Mouse (Mus musculus) forebrain, embryonic 12.5 days (tissue): Measurements from ENCODE around the gene Gnb3. TPM values are rescaled to one million over a fixed set of nuclear protein-coding genes. Genes with fewer than 3 reads are reported as not detected.

Experiments
- ATAC-seq: fragments of 200-750 bp; cut with Nextera tagmentation; 2 replicates; pipeline ENCODE4 v1.8.0; 2017; ENCODE audit warnings: moderate TSS enrichment; ENCODE audit not compliant: low FRiP score
- H3K27ac ChIP-seq: fragments of 300-500 bp; sonication (generic); 2 replicates; pipeline ENCODE4 v1.5.1; 2016; ENCODE audit warnings: mild to moderate bottlenecking
- H3K27me3 ChIP-seq: fragments of 300-500 bp; sonication (generic); 2 replicates; pipeline ENCODE4 v1.6.1; 2016; ENCODE audit warnings: mild to moderate bottlenecking
- H3K36me3 ChIP-seq: fragments of 300-500 bp; sonication (generic); replicated peaks from 2 replicates; pipeline ENCODE4 v1.6.1; 2016; ENCODE audit warnings: mild to moderate bottlenecking
- H3K4me1 ChIP-seq: fragments of 300-500 bp; sonication (generic); 2 replicates; pipeline ENCODE4 v1.6.1; 2016
- H3K4me2 ChIP-seq: fragments of 300-500 bp; sonication (generic); 2 replicates; pipeline ENCODE4 v1.6.1; 2016; ENCODE audit warnings: mild to moderate bottlenecking, moderate library complexity
- H3K4me3 ChIP-seq: fragments of 300-500 bp; sonication (generic); replicated peaks from 2 replicates; pipeline ENCODE4 v1.5.1; 2016; ENCODE audit warnings: mild to moderate bottlenecking
- H3K9ac ChIP-seq: fragments of 300-500 bp; sonication (generic); 2 replicates; pipeline ENCODE4 v1.6.1; 2016; ENCODE audit warnings: mild to moderate bottlenecking
- H3K9me3 ChIP-seq: fragments of 300-500 bp; sonication (generic); 2 replicates; pipeline ENCODE4 v1.6.1; 2016
- WGBS: fragments of 180-500 bp; shearing (Covaris S2); methylation state at CpG from one replicate; pipeline ENCODE4 v1.1.7; 2016; 5-methylcytosine and 5-hydroxymethylcytosine counted together
- polyA plus RNA-seq: library from polyadenylated mRNA; unstranded; fragments of >200 nt; fragmentation: Nextera tagmentation; extraction: Ambion mirVana; gene quantifications from 2 replicates; pipeline ENCODE4 v1.2.1, GENCODE M21; 2016

Gnb3 gene
- polyA plus RNA-seq, 1 experiment from 2014 or later: 1.1 TPM

GRCm38 (mm10) chr6:124863658-124864298 lies 23.7 kb upstream of the Gnb3 start, which contains the start of gene Gpr162:
TSS of gene Gpr162 (minus strand) at chr6:124863983.
- no peaks in the 10 kb centered on the region for H3K9me3 ChIP-seq
- H3K27me3 ChIP-seq: peaks cover 19% of the 10 kb centered on the region
- 1% methylated on average over 32 of the region's 43 CpGs for WGBS
- peak within 1 kb of the TSS; percentile 79 for H3K27ac ChIP-seq
- no peaks in the 10 kb centered on the region for H3K36me3 ChIP-seq
- H3K9ac ChIP-seq: peak within 1 kb of the TSS; percentile 78
- peak within 1 kb of the TSS; percentile 51 for H3K4me3 ChIP-seq
- peaks cover 57% of the 10 kb centered on the region for H3K4me1 ChIP-seq
- peak within 1 kb of the TSS; percentile 82 for H3K4me2 ChIP-seq
- peak; percentile 78 for ATAC-seq

DNA sequence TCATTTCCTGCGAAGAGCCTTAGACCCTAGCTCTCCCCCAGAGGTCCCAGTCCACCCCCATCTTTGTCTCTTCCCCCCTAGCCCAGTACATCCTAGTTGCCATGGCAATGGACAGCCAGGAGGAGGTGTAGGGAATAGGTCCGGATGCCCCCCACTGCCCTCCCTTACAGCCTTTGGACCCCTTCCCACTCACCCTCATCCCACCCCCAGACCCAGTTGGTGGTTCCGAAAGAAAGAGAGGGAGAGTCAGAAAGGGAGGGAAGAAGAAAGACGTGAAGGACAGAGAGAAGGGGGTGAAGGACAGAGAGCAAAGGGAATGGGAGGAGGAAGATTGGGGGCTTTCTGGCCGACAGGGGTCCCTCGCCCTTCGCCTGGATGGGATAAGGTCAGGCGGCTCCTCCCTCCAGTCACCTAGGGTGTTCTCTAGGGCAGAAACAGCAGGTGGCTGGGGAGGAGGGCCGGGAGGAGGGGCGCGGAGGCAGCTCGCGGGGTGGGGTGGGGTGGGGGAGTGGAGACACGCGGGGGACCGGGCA lies 23.1 kb upstream of the Gnb3 start:
- Histone ChIP-seq H3K27me3 (peaks cover 24% of the 10 kb centered on the region), H3K4me3 (peak overlapping the region; percentile 51), H3K9me3 (no peaks in the 10 kb centered on the region), H3K4me1 (peaks cover 62% of the 10 kb centered on the region), H3K4me2 (peak overlapping the region; percentile 82), H3K27ac (peak overlapping the region; percentile 79), H3K9ac (peak overlapping the region; percentile 78), H3K36me3 (no peaks in the 10 kb centered on the region)
- WGBS: under 1% methylated on average over 12 of the region's 16 CpGs
- ATAC-seq: peak; percentile 25; the same call in 1 of the 2 replicates

GRCm38 (mm10) chr6:124862406-124863124 lies 22.5 kb upstream of the Gnb3 start:
- ATAC-seq: no peak
- 8% methylated on average over 6 of the region's 8 CpGs for WGBS

DNA sequence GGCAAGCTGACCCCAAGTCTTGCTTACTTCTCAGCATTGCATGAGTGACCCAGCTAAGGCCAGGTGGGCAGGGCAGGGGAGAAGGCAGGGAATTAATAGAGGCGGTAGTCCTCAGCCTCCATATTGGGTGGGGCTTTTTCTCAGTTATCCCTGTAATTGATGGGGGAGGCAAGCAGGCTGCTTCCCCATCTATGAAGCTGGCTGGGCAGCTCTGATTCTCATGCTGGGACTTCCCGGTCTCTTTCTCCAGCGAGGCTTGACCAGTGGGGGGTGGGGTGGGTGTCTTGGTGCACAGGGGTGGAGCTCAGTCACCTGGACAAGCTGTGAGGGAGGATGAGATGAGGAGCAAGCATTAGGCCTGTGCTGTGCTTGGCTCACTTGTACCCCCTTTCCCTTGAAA lies 21.7 kb upstream of the Gnb3 start:
- H3K4me3 ChIP-seq: no peak overlapping the region
- no peak overlapping the region for H3K9ac ChIP-seq
- H3K27me3 ChIP-seq: peaks cover 24% of the 10 kb centered on the region
- no peak for ATAC-seq
- no peaks in the 10 kb centered on the region for H3K9me3 ChIP-seq
- H3K4me2 ChIP-seq: peak overlapping the region; percentile 82
- no peaks in the 10 kb centered on the region for H3K36me3 ChIP-seq
- H3K4me1 ChIP-seq: peaks cover 70% of the 10 kb centered on the region
- H3K27ac ChIP-seq: no peak overlapping the region
- WGBS: 25% methylated on average over 3 of the region's 3 CpGs

More at GRCm38 (mm10) chr6:124862406-124863124, 22.5 kb upstream of the Gnb3 start:
- Histone ChIP-seq H3K36me3 (no peaks in the 10 kb centered on the region), H3K27me3 (peaks cover 24% of the 10 kb centered on the region), H3K9ac (peak overlapping the region; percentile 78), H3K4me2 (peak overlapping the region; percentile 82), H3K27ac (peak overlapping the region; percentile 79), H3K4me1 (peaks cover 68% of the 10 kb centered on the region), H3K4me3 (peak overlapping the region; percentile 51), H3K9me3 (no peaks in the 10 kb centered on the region)

- no peak overlapping the region for H3K4me3 ChIP-seq
- no peak overlapping the region for H3K27ac ChIP-seq
- no peaks in the 10 kb centered on the region for H3K36me3 ChIP-seq
- peaks cover 19% of the 10 kb centered on the region for H3K27me3 ChIP-seq
- no peak for ATAC-seq
- 78% methylated on average over 19 of the region's 19 CpGs for WGBS
- peak overlapping the region; percentile 82; the same call in 1 of the 2 replicates for H3K4me2 ChIP-seq
- H3K4me1 ChIP-seq: peaks cover 70% of the 10 kb centered on the region
- no peaks in the 10 kb centered on the region for H3K9me3 ChIP-seq
- peak overlapping the region; percentile 9; the same call in 1 of the 2 replicates for H3K9ac ChIP-seq
These were observed 21.2 kb upstream of the Gnb3 start for GRCm38 (mm10) chr6:124861266-124861665.

DNA sequence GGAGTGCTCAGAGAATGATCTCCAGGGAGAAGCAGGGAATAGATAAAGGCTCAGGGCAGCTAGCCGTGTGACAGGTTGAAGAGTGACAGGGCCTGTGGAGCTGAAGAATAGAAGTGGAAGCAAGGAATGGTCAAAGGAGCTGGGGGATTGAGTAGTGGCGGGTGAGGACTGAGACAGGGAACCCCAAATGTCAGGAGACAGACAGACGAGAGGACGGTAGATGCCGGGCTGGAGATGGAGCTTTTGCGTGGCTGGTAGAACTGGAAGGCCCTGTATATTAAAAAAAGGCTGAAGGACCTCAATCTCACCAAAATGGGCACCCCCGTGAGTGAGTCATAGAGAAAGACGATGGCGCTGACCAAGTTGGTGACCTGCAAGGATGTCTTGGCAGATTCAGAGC lies 20.4 kb upstream of the Gnb3 start:
- peak overlapping the region; percentile 63; the same call in 1 of the 2 replicates for H3K27ac ChIP-seq
- no peaks in the 10 kb centered on the region for H3K9me3 ChIP-seq
- no peak overlapping the region for H3K4me2 ChIP-seq
- no peak overlapping the region for H3K4me3 ChIP-seq
- H3K27me3 ChIP-seq: peaks cover 17% of the 10 kb centered on the region
- no peaks in the 10 kb centered on the region for H3K36me3 ChIP-seq
- ATAC-seq: no peak
- H3K9ac ChIP-seq: peak overlapping the region; percentile 9
- H3K4me1 ChIP-seq: peaks cover 72% of the 10 kb centered on the region
- 81% methylated on average over 9 of the region's 9 CpGs for WGBS

DNA sequence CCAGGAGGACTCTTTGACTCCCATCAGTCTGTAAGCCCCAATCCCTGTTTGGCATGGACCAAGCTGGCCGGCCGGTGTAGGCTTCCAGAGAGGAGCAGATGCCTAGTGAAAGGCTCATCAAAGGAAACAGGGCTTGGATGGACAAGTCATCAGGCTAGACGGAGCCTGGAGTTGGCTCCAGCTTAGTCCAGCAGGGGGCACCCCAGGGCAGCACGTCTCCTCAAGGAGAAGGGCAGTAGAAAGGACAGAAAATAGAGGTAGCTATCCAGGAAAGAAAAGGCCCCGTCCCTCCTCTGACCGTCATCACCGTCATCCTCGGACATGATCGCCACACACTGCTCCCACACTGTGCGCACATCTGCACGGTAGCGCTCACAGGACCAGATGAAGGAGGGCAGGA lies 19.6 kb upstream of the Gnb3 start:
- no peak for ATAC-seq
- Histone ChIP-seq H3K36me3 (0 out of 2 replicates have a peak, but pooled peaks cover 2% of the 10 kb centered on the region), H3K4me1 (peaks cover 67% of the 10 kb centered on the region), H3K9me3 (no peaks in the 10 kb centered on the region), H3K9ac (peak overlapping the region; percentile 48; the same call in 1 of the 2 replicates), H3K4me3 (no peak overlapping the region; the same call in 1 of the 2 replicates), H3K27me3 (peaks cover 17% of the 10 kb centered on the region), H3K27ac (peak overlapping the region; percentile 63), H3K4me2 (peak overlapping the region; percentile 27)
- 7% methylated on average over 12 of the region's 12 CpGs for WGBS

DNA sequence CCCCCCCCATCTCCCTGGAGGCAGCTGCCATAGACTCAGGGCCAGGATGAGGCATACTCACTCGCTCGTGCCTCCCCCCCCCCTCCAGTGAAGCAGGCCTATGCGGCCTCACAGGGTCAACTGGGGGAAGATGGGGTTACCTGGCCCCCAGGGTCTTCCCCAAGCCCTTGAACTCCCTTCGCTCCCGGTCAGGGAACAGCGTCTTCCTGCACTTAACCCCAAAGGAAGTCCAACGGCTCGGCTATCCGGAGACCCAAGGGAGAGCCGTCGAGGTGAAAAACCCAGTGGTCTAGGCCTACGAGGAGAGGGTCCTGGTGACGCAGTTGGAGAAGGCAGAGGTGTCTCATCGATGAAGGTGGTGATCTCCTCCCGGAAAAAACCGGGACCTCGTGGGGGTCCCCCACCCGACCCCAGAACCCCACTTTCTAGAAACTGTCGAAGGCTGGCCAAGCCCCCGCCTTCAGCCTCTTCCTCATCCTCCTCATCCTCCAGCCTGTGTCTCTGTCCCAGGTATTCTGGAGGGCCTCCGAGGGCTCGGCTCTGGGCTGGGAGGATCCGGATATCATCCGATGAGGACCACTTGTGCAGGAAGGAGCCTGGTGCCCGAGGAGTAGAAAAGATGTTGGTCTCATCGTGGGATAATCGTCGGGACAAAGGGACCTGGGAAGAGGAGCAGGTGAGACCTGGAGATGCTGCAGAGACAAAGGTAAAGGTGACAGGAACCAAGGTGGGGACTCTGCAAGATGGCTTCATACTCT lies 18.7 kb upstream of the Gnb3 start:
- no peak for ATAC-seq
- Histone ChIP-seq H3K9me3 (no peaks in the 10 kb centered on the region), H3K4me1 (peaks cover 58% of the 10 kb centered on the region), H3K4me2 (peak overlapping the region; percentile 80), H3K36me3 (peaks cover 6% of the 10 kb centered on the region; the same call in 1 of the 2 replicates), H3K4me3 (no peak overlapping the region), H3K27ac (no peak overlapping the region), H3K9ac (0 out of 2 replicates have a peak overlapping the region, but pooled peaks have one; percentile 91), H3K27me3 (peaks cover 17% of the 10 kb centered on the region)
- 83% methylated on average over 28 of the region's 28 CpGs for WGBS

- H3K4me1 ChIP-seq: peaks cover 55% of the 10 kb centered on the region
- H3K4me2 ChIP-seq: peak overlapping the region; percentile 80
- H3K9ac ChIP-seq: peak overlapping the region; percentile 91
- 22% methylated on average over 26 of the region's 26 CpGs for WGBS
- peaks cover 10% of the 10 kb centered on the region; the same call in 1 of the 2 replicates for H3K36me3 ChIP-seq
- ATAC-seq: no peak
- peak overlapping the region; percentile 78 for H3K4me3 ChIP-seq
- H3K9me3 ChIP-seq: no peaks in the 10 kb centered on the region
- peaks cover 17% of the 10 kb centered on the region for H3K27me3 ChIP-seq
- H3K27ac ChIP-seq: peak overlapping the region; percentile 97
These were observed 17.9 kb upstream of the Gnb3 start for GRCm38 (mm10) chr6:124857840-124858530.

- H3K27ac ChIP-seq: peak within 1 kb of the TSS; percentile 97
- H3K9ac ChIP-seq: peak within 1 kb of the TSS; percentile 91
- H3K4me1 ChIP-seq: peaks cover 47% of the 10 kb centered on the region
- peak within 1 kb of the TSS; percentile 78 for H3K4me3 ChIP-seq
- ATAC-seq: peak; percentile 88
- H3K27me3 ChIP-seq: peaks cover 14% of the 10 kb centered on the region
- WGBS: under 1% methylated on average over 86 of the region's 86 CpGs
- peak within 1 kb of the TSS; percentile 80 for H3K4me2 ChIP-seq
- H3K36me3 ChIP-seq: peaks cover 14% of the 10 kb centered on the region; the same call in 1 of the 2 replicates
- no peaks in the 10 kb centered on the region for H3K9me3 ChIP-seq
These were observed 17.1 kb upstream of the Gnb3 start, which contains the start of gene P3h3 for GRCm38 (mm10) chr6:124856916-124857839. TSS of gene P3h3 (minus strand) at chr6:124857752.
